Mouse (Mus musculus) ES-Bruce4 (cell line): ENCODE data around the gene Pik3r6. TPM values are rescaled to one million over a fixed set of nuclear protein-coding genes. Genes with fewer than 3 reads are reported as not detected.

Experiments used
- H3K27ac ChIP-seq: 2 replicates; pipeline ENCODE4 v1.5.1; 2012; ENCODE audit warnings: low read length, inconsistent platforms; ENCODE audit not compliant: insufficient read depth
- H3K27me3 ChIP-seq: 2 replicates; pipeline ENCODE4 v1.6.1; 2012; ENCODE audit warnings: mild to moderate bottlenecking, low read length, inconsistent platforms; ENCODE audit not compliant: control insufficient read depth, poor library complexity, insufficient read depth, severe bottlenecking
- H3K36me3 ChIP-seq: 2 replicates; pipeline ENCODE4 v1.6.1; 2012; ENCODE audit warnings: inconsistent platforms, mild to moderate bottlenecking, low read length, moderate library complexity; ENCODE audit not compliant: control insufficient read depth, poor library complexity, insufficient read depth, severe bottlenecking
- H3K4me1 ChIP-seq: one replicate; pipeline ENCODE4 v1.8.1; 2011; ENCODE audit warnings: low read length; ENCODE audit not compliant: control insufficient read depth, insufficient read depth
- H3K4me3 ChIP-seq: 2 replicates; pipeline ENCODE4 v1.5.1; 2011; ENCODE audit warnings: low read depth, mild to moderate bottlenecking, low read length
- H3K9ac ChIP-seq: 2 replicates; pipeline ENCODE4 v1.6.1; 2012; ENCODE audit warnings: low read depth, mild to moderate bottlenecking, inconsistent platforms; ENCODE audit not compliant: poor library complexity, severe bottlenecking
- H3K9me3 ChIP-seq: replicated peaks from 2 replicates; pipeline ENCODE4 v1.6.1; 2012; ENCODE audit warnings: mild to moderate bottlenecking, low read length, inconsistent platforms; ENCODE audit not compliant: control insufficient read depth, poor library complexity, insufficient read depth, severe bottlenecking
- CTCF ChIP-seq: IDR thresholded peaks from one replicate; pipeline ENCODE4 v1.8.1; 2011; ENCODE audit warnings: low read depth, low read length
- EP300 ChIP-seq: IDR thresholded peaks from 2 replicates; pipeline ENCODE4 v1.6.1; 2011; ENCODE audit warnings: low read depth, low read length; ENCODE audit not compliant: insufficient read depth
- POLR2A ChIP-seq: IDR thresholded peaks from one replicate; pipeline ENCODE4 v1.8.1; 2011; ENCODE audit warnings: low read length; ENCODE audit not compliant: insufficient read depth
- polyA plus RNA-seq: library from polyadenylated mRNA; stranded (reverse); fragments of >200 nt; gene quantifications from 2 replicates; pipeline ENCODE4 v1.2.4, GENCODE M21; 2011; ENCODE audit warnings: low read depth; ENCODE audit not compliant: missing spikeins, insufficient read depth, insufficient read length

The Pik3r6 gene
- not detected in 2 replicates for polyA plus RNA-seq

DNA sequence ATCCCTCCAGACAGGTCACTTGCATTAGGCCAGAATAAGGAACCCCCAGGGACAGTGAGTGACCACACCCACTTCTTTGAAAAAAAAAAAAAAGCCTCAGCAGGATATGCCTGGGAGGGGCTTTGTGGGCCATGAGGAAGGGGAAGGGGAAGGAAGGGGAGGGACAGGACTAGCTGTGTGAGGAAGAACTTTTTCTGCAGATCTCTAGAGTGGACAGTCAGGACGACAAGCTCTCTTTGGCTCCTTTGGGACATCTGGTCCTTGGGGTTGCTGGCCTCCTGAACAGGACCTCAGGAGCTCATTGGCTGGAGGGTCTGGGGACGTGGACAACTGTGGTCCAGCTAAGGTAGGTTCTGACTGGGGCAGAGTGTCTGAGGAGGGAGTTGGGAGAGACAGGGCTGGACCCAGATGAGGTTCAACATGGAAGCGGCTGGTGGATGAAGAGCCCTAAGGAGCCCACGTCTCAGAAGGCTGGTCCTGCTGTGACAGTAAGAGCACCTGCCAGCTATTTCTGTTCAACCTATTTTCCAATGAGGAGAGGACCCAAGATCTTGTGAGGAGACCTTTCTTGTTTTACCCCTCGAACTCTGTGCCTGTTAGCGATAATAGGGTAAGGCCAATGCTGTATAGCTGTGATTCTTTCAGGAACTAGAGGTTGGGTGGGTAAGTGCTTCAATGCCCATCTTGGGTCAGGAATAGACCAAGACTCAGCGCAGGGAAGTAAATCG is at the start of gene Pik3r6:
Gene Pik3r6 (plus strand): TSS at position 118 of the 728 bp plus-strand sequence.
- Histone ChIP-seq H3K4me1 (no peaks in the 10 kb centered on the region), H3K27ac (no peak within 1 kb of the TSS), H3K9ac (no peak within 1 kb of the TSS), H3K4me3 (no peak within 1 kb of the TSS), H3K9me3 (no peaks in the 10 kb centered on the region), H3K27me3 (no peaks in the 10 kb centered on the region), H3K36me3 (no peaks in the 10 kb centered on the region)
- TF ChIP-seq CTCF: no peak
- no peak for TF ChIP-seq POLR2A
- TF ChIP-seq EP300: no peak

DNA sequence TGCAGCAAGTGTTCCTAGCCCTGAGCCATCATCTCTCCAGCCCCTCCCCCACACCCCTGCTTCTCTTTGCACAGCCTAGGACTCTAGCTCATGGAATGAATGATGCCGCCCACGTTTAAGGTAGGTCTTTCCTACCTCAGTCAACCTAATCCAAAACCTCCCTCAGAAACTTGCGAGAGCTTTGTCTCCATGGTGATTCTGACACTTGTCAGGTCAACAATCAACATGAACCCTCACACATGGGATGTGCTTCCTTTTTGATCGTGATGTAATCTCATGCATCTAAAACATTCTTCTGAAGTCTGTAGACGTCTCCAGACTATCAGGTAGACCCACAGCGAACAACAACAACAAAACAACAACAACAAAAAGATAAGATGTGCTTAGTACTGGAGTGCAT is 49.5 kb upstream of the Pik3r6 start:
- Histone ChIP-seq H3K27me3 (no peaks in the 10 kb centered on the region), H3K27ac (no peak overlapping the region), H3K9ac (no peak overlapping the region), H3K36me3 (no peaks in the 10 kb centered on the region), H3K9me3 (no peaks in the 10 kb centered on the region), H3K4me1 (no peaks in the 10 kb centered on the region), H3K4me3 (no peak overlapping the region)
- no peak for TF ChIP-seq CTCF
- no peak for TF ChIP-seq EP300
- no peak for TF ChIP-seq POLR2A

DNA sequence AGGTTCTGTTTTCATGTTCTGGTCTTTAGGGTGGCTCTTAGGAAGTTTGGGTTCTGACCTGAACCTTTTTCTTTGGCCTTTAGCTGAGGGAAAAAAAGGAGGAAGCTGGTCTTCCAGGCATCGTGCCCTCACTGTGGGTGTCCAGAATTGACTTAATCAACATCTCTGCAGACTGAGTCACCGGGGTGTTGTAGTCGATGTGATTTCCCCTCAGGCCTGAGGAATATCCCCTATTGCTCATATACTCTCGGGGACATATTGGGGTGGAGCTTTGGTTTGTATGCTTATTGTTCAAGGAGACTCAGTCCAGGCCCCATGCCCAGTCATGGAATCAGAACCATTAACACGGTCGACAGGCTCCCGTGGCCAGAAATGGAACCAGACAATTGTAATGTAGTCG is 44.7 kb upstream of the Pik3r6 start:
- TF ChIP-seq CTCF (no peak), POLR2A (no peak), EP300 (no peak)
- Histone ChIP-seq H3K27me3 (no peaks in the 10 kb centered on the region), H3K36me3 (no peaks in the 10 kb centered on the region), H3K9me3 (no peaks in the 10 kb centered on the region), H3K27ac (no peak overlapping the region), H3K4me1 (no peaks in the 10 kb centered on the region), H3K4me3 (no peak overlapping the region), H3K9ac (no peak overlapping the region)

DNA sequence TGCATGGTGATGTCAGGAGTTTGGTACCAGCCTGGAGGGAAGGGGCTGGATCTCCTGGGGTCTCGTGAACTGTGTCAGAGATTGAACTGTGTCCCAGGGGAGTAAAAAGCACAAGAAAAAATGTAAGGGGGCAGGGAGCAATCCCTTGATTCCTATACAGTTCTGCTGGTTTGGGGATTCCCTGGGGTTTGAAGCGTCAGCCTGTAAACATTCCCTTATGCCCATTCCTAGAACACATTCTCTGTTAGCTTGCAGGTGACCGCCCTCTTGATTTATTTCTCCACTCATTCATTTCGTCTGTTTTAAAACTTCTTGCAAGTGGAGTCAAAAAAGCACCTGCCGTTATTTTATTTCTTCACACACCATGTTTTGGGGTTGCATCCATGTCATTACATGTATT is 43.8 kb upstream of the Pik3r6 start:
- no peak overlapping the region for H3K27ac ChIP-seq
- no peaks in the 10 kb centered on the region for H3K9me3 ChIP-seq
- no peak overlapping the region for H3K4me3 ChIP-seq
- H3K27me3 ChIP-seq: no peaks in the 10 kb centered on the region
- TF ChIP-seq POLR2A (no peak), EP300 (no peak)
- H3K36me3 ChIP-seq: no peaks in the 10 kb centered on the region
- no peak overlapping the region for H3K9ac ChIP-seq
- H3K4me1 ChIP-seq: no peaks in the 10 kb centered on the region

DNA sequence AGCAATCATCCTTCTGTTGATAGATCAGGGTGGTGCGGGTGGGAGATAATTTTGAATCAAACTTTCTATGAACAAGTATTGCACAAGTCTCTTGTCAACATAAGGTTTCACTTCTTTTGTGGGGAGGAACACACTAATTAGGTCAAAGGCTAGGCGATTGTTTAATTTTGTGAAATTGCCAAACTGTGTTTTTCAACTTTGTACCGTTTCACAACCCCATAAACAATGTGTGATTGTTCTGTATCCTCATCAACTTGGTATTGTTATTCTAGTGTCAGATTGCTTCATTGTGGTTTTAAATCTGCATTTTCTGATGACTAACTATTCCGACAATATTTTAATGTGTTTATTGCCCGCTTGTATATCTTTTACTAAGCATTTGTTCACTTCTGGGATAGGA is 43.3 kb upstream of the Pik3r6 start:
- no peak overlapping the region for H3K4me3 ChIP-seq
- TF ChIP-seq CTCF (no peak), EP300 (no peak), POLR2A (no peak)
- no peaks in the 10 kb centered on the region for H3K27me3 ChIP-seq
- no peaks in the 10 kb centered on the region for H3K36me3 ChIP-seq
- H3K9ac ChIP-seq: no peak overlapping the region
- no peaks in the 10 kb centered on the region for H3K9me3 ChIP-seq
- no peak overlapping the region for H3K27ac ChIP-seq
- no peaks in the 10 kb centered on the region for H3K4me1 ChIP-seq

DNA sequence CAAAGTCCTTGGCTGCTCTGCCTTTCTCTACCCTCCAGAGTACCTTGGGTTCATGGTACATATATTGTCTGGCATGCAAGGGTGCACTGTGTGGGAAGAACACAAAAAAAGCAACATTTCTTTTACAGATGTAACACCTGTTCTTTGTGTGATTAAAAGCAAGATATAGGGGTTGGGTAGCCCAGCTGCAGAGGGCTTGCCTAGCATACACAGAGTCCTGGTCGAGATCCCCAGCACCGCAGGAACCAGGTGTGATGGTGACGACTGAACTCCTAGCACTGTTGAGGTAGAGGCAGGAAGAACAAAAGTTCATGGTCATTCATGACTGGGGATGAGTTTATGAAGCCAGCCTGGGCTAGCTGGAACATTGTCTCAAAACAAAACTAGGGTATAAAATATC is 40.1 kb upstream of the Pik3r6 start:
- no peak for TF ChIP-seq CTCF
- TF ChIP-seq EP300: no peak
- TF ChIP-seq POLR2A: no peak
- Histone ChIP-seq H3K27ac (no peak overlapping the region), H3K9me3 (no peaks in the 10 kb centered on the region), H3K36me3 (no peaks in the 10 kb centered on the region), H3K9ac (no peak overlapping the region), H3K27me3 (no peaks in the 10 kb centered on the region), H3K4me3 (no peak overlapping the region), H3K4me1 (no peaks in the 10 kb centered on the region)
